Mouse (Mus musculus) embryonic facial prominence, embryonic 13.5 days (tissue): ENCODE data around the gene Gm28363. TPM values are rescaled to one million over a fixed set of nuclear protein-coding genes. Genes with fewer than 3 reads are reported as not detected.
"Not testable (repeated sequence)": the region's sequence is repeated elsewhere in the genome, so short reads cannot be mapped to it uniquely, and the experiment has no call there.

Source experiments
- ATAC-seq: fragments of 200-750 bp; cut with Nextera tagmentation; 2 replicates; pipeline ENCODE4 v1.8.0; 2017; ENCODE audit warnings: low read depth; ENCODE audit not compliant: insufficient number of reproducible peaks, insufficient read depth, low FRiP score, low TSS enrichment
- H3K27ac ChIP-seq: fragments of 300-500 bp; sonication (generic); 2 replicates; pipeline ENCODE4 v1.5.1; 2015; ENCODE audit warnings: moderate library complexity, mild to moderate bottlenecking, inconsistent platforms
- H3K27me3 ChIP-seq: fragments of 300-500 bp; sonication (generic); 2 replicates; pipeline ENCODE4 v1.6.1; 2015; ENCODE audit warnings: mild to moderate bottlenecking, inconsistent platforms
- H3K36me3 ChIP-seq: fragments of 300-500 bp; sonication (generic); 2 replicates; pipeline ENCODE4 v1.6.1; 2015; ENCODE audit warnings: mild to moderate bottlenecking, inconsistent platforms
- H3K4me1 ChIP-seq: fragments of 300-500 bp; sonication (generic); 2 replicates; pipeline ENCODE4 v1.6.1; 2015; ENCODE audit warnings: inconsistent platforms
- H3K4me2 ChIP-seq: fragments of 300-500 bp; sonication (generic); 2 replicates; pipeline ENCODE4 v1.6.1; 2015; ENCODE audit warnings: moderate library complexity, mild to moderate bottlenecking, inconsistent platforms
- H3K4me3 ChIP-seq: fragments of 300-500 bp; sonication (generic); 2 replicates; pipeline ENCODE4 v1.5.1; 2015; ENCODE audit warnings: mild to moderate bottlenecking, inconsistent platforms
- H3K9ac ChIP-seq: fragments of 300-500 bp; sonication (generic); 2 replicates; pipeline ENCODE4 v1.6.1; 2015; ENCODE audit warnings: mild to moderate bottlenecking, inconsistent platforms
- H3K9me3 ChIP-seq: fragments of 300-500 bp; sonication (generic); 2 replicates; pipeline ENCODE4 v1.6.1; 2016; ENCODE audit warnings: inconsistent platforms
- WGBS: fragments of 180-500 bp; shearing (Covaris S2); methylation state at CpG from one replicate; pipeline ENCODE4 v1.1.7; 2015; ENCODE audit warnings: mixed read lengths; 5-methylcytosine and 5-hydroxymethylcytosine counted together
- polyA plus RNA-seq: library from polyadenylated mRNA; unstranded; fragments of >200 nt; fragmentation: Nextera tagmentation; extraction: Ambion mirVana; gene quantifications from 2 replicates; pipeline ENCODE4 v1.2.1, GENCODE M21; 2015

The Gm28363 gene
- not detected in 2 replicates for polyA plus RNA-seq

- not testable (repeated sequence) for H3K27me3 ChIP-seq, H3K27ac ChIP-seq, H3K36me3 ChIP-seq, H3K9ac ChIP-seq, H3K4me2 ChIP-seq, H3K9me3 ChIP-seq, H3K4me3 ChIP-seq, H3K4me1 ChIP-seq, ATAC-seq
- 59% methylated on average over 2 of the region's 2 CpGs for WGBS
Observed at GRCm38 (mm10) chr1:117696831-117697230, at the start of gene Gm28363. Gene Gm28363, plus strand, starts transcription at chr1:117697131.

- ATAC-seq, H3K4me2 ChIP-seq: not testable (repeated sequence)
- 61% methylated on average over 1 of the region's 1 CpGs for WGBS
Observed at GRCm38 (mm10) chr1:117650236-117650635, 46.7 kb upstream of the Gm28363 start.

More at GRCm38 (mm10) chr1:117650236-117650635, 46.7 kb upstream of the Gm28363 start:
- not testable (repeated sequence) for H3K4me1 ChIP-seq, H3K9me3 ChIP-seq, H3K4me3 ChIP-seq, H3K36me3 ChIP-seq, H3K27ac ChIP-seq, H3K9ac ChIP-seq, H3K27me3 ChIP-seq

Other genes starting within 250 kb of the Gm28363 start
- gene B020011L13Rik, start 84.0 kb downstream of the Gm28363 start, polyA plus RNA-seq = not detected in 2 replicates
- not detected in 2 replicates for gene Gm28360, start 132.9 kb downstream of the Gm28363 start, polyA plus RNA-seq
- gene Gm28168, start 230.9 kb downstream of the Gm28363 start, polyA plus RNA-seq = not detected in 2 replicates